Mouse (Mus musculus) ES-E14 (cell line): ENCODE data around the gene Spata17.

ENCODE experiments used
- CHD2 ChIP-seq: IDR thresholded peaks from 2 replicates; pipeline ENCODE4 v1.6.1; 2014; ENCODE audit warnings: mild to moderate bottlenecking, low read depth, low read length, inconsistent platforms
- HCFC1 ChIP-seq: IDR thresholded peaks from 2 replicates; pipeline ENCODE4 v1.6.1; 2012; ENCODE audit warnings: low read length, inconsistent platforms, borderline replicate concordance; ENCODE audit not compliant: insufficient read depth
- ZC3H11A ChIP-seq: IDR thresholded peaks from 2 replicates; pipeline ENCODE4 v1.6.1; 2012; ENCODE audit warnings: low read depth, mild to moderate bottlenecking, inconsistent platforms, low read length, borderline replicate concordance
- ZNF384 ChIP-seq: IDR thresholded peaks from 2 replicates; pipeline ENCODE4 v1.6.1; 2012; ENCODE audit warnings: low read depth, low read length, inconsistent platforms

GRCm38 (mm10) chr1:187137426-187137825, 77.8 kb downstream of the Spata17 start:
- TF ChIP-seq ZNF384 (no peak), HCFC1 (no peak), ZC3H11A (no peak), CHD2 (no peak)
